Mouse (Mus musculus) heart, adult 9 months (tissue): ENCODE measurements at regions not wholly inside any gene's neighbourhood (a gene's known extent, or its start where the extent isn't known, plus 50 kb on each side); places are given as distances from the start of the nearest gene placed in this dataset.

Experiments
- DNase-seq, 2 experiments: peaks; one replicate each; pipeline ENCODE4 v3.0.0; 2022; ENCODE audit warnings: low spot score in 2 of 2

DNA sequence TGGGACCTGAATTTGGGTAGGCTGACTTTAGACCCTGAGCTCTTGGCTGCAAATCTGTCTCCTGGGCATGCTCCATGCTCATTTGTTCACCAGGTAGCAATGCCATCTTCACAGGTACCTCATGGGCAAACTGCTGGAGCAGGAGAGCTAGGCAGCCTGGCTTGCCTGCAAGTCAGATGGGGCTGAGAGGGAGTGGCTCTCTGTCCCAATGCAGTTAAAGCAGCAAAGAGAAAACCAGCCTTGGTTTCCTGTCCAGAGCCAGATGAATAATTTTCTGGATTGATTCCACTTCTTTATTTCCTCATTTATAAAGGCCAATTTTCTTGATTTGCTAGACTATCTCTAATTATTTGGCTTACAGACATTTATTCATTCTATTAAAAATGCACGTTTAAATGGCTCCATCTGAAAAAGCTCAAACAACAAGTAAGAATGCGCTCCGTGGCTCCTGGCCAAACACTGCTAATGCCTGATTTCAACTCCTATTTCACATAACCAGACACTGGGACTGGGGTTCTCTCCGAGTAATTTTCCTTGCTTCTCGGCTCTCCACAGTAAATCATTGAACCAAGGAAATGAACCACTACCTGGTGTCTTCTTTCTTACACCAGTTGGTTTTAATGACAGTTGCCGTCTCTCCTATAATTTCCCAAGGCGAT, 60.5 kb downstream of the Rsl24d1 start:
- no peak for DNase-seq

DNA sequence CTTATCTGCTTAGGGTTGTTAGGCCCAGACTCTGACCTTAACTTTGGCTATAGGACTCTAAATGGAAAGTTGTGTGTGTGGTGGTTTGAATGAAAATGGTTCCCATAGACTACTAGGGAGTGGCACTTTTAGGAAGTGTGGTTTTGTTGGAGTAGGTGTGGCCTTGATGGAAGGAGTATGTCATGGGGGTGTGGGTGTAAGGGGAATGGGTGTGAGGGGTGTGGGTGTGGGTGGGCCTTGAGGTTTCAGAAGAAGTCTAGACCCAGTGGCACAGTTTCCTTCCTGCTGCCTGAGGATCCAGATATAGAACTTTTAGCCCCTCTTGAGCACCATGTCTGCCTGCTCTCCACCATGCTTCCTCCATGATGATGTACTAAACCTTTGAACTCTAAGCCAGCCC, 63.4 kb downstream of the Rsl24d1 start:
- DNase-seq = no peak

DNA sequence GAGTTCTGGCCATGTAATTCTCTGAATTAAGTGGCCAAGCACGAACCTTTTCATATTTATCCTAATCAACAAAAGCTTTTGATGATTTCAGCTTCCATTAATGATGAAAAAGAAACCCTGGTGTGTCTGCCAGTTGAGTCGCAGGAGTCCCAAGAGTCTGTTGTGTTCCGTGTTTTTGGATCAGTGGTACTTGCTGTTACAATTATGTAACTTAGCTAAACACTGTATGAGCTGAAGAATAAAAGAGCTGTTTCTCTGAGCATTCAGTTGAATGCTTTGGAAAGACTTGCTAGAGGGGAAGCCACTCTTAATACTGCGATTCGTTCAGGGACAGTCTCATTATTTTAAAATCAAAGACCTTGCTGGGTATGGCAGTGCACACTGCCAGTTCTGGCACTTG, 70.1 kb downstream of the Rsl24d1 start:
- peak in 1 of 2 experiments; percentile 15 for DNase-seq

DNA sequence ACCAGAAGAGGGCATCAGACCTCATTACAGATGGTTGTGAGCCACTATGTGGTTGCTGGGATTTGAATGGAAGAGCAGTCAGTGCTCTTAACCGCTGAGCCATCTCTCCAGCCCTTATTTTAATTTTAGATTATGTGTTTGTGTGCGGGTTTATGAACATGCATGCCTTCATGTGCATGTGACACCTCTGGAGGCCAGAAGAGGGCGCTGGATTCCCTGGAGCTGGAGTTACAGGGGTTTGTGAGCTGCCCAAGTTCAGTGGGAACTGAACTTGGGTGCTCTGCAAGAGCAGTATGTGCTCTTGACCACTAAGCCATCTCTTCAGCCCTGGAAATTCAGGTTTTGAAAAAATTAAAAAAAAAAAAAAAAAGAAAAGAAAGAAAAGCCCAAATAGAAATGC, 71.7 kb downstream of the Rsl24d1 start:
- no peak for DNase-seq

- no peak for DNase-seq
Observed at GRCm38 (mm10) chr9:73192271-73192785, 79.1 kb downstream of the Rsl24d1 start.

GRCm38 (mm10) chr9:73198261-73199085, 85.2 kb downstream of the Rsl24d1 start:
- no peak for DNase-seq

DNA sequence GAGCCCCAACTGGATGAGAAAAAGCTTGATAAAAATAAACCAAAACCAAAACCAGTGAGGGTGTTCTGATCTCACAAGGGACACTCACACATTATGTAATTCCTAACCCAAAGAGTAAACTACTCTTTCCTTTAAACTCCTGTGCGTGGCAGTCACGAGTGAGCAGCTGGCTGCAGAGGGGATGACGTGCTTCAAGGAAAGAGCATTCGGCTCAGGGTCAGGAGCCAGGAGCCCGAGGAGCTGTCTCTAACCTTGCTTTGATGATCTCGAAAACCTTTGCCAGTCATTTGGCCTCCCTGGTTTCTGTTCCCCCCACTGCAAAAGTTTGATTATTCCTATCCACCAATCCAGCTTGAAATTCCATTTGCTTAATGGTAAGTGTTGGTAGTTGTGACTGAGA, 109.9 kb downstream of the Rsl24d1 start:
- DNase-seq = no peak

GRCm38 (mm10) chr9:73240188-73240587, 127.0 kb downstream of the Rsl24d1 start:
- DNase-seq = no peak

DNA sequence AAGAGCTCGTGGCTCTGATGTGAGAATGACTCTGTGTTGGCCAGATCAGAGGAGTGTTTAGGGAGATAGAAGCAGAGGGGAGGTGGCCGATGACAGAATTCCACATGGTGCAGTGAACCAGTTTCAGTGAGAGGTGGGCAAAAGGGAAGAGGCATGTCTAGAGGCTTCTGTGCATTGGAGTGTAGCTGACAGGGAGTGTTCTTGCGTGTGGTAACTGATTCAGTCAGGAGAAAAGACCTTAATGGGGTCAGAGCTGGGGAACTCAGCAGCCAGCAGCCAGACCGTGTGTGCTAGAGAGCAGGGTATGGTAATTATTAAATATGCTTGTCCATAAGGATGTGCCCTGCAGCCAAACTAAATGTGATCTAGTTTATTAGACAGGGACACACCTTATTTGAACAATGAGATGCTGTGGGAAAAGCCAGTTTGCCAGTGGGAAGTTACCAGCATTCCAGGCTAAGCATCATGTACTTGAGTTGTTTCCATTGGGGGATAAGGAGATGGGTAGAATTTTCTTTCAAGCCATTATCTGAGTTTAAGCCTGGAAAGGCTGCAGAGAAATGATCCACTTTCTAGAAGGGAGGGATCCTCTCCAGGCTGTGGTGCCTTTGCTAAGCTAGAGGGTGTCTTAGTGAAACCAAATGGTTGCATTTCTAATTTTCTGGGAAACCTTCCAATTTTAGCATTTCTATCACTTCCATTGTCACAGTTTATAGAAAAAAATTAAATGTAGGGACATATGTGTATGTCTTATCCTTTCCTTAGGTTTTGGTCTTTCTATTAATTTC, 129.5 kb downstream of the Rsl24d1 start:
- DNase-seq = no peak

DNA sequence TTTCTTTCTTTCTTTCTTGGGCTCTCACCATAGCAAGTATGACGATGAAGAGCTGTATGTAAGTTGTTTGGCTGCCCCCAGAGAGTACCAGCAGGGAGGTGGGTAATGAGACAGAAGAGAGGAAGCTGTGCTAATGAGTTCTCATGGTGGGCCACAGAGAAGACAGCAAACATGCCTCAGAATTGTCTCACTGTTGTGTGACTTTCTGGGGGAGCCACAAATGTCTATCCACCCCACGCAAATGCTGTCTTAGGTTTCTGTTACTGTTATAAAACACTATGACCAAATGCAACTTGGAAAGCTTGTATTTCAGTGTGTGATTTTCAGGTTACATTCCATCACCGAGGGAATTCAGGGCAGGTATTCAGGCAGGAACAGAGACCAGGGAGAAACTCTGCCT, 131.0 kb downstream of the Rsl24d1 start:
- no peak for DNase-seq

DNA sequence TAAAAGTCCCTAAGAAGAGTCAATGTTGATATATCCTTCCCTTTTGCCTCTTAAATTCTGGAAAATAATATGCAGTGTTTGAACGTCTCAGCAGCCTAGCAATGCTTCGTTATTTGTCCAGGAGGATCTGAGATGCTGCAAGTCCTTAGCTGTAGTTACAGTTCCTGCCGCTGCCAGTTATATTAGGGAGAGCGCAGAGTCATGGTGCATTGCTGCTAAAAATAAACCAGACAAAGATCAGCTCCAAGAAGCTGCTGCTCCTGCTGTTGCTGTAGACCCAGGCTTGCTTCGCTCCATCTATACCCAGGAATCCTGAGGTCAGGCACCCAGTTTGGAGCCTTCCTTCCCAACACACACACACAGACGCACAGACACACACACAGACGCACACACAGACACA, 132.3 kb downstream of the Rsl24d1 start:
- DNase-seq = no peak

DNA sequence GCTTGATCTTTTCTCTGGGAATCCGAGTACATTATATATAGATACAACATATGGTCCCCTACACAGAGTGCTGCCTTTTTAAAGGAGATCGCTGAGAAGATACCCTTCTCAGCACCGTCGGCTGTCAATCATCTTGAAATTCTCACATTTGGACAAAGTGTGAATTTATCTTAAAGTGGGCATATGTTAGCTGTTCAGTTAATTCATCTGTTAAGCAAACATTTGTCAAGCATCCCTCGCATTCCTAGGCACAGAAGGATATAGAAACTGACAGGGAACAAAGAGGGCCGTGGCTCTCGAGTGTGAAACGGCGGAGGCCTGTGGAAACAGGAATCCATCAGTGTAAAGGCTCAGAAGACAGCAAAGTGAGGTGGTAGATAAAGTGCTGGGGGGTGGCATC, 144.9 kb downstream of the Rsl24d1 start:
- DNase-seq = no peak

DNA sequence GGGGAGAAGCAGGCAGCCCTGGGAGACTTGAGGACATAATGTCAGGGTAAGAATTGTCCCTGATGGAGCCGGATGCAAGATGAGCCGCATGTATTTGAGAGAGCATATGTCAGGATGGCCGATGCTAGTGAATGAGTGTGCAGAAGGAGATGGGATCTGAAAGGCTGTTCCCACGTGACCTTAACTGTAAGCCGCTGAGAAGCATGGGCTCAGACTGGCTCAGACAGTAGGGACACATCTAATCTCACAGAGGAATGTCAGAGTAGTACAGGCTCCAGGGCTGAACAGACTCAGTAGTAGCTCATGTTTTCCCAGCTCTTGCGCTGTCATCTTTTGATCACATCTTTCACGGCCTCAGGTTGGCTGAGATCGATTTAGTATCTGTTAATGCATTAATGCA, 145.4 kb downstream of the Rsl24d1 start:
- no peak for DNase-seq

DNA sequence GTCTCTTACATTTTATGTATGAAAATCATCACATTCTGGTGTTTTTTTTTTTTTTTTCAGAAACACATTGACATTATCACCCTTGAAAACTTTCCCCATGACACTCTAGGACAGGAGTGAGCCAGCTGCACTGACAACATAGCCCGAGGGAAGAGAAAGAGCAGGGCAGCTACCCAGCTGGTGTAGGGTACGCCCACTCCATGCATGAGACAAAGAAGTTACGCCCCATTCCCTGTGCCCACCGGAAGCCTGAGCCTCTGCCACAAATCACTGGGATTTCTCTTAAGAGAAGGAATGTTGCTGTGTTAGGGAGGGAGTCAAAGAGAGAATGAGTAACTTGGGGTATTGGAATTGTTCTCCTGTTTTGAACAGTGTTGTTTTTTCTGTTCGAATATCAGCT, 149.5 kb downstream of the Rsl24d1 start:
- no peak for DNase-seq

DNA sequence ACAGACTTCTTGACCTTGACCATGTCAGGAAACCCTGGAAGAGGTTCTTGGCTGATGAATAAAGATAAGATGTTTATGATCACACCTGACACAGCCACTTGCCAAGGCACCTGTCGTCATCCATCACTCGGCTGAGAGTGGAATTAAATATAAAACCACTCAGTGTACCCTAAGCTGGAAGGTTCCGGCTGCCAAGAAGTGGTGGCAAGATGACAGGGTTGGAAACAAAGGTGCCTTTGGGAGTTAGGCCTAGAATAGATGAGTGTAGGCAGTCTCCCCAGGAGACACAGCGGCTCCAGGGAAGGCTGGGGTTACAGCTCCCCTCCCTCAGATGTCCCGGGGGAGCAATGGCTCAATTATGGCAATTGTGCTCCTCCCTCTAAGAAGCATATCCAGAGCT, 157.0 kb downstream of the Rsl24d1 start:
- DNase-seq = no peak

DNA sequence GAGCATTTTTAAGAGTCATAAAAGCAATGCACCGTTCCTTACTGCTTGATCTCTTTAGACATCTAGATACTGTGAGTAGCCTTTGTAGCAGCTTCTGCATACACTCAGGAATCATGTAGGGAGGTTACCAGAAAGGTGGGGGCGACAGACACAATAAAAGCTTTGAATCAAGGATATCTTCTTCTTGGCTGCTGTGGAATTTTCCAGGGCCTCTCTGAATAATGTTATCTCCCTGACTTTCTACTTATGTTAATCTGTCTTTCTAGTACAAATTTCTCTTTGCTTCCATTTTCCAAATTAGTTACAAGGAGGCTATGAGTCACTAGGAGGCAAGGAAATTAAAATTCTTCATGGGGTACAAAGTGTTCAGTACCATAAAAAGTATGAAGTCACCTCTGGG, 159.4 kb downstream of the Rsl24d1 start:
- DNase-seq = no peak

DNA sequence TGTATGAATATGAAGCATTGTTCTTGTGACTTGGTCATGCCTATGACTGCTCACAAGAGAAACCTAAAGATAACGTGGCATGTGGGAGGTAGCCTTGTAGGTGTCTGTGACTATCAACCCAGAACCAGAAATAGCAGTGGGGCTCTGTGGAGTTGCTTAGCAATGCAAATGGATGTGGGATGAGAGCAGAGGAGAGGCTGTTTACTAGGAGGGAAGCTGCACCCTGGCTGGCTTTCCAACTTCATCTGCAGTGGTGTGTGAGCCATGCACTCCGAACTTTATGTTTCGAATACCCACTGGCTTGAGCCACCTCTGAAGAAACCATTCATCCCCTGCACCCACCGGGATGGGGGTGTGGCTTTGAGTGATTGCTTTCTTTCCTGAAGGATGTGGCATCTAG, 160.5 kb downstream of the Rsl24d1 start:
- DNase-seq = no peak

DNA sequence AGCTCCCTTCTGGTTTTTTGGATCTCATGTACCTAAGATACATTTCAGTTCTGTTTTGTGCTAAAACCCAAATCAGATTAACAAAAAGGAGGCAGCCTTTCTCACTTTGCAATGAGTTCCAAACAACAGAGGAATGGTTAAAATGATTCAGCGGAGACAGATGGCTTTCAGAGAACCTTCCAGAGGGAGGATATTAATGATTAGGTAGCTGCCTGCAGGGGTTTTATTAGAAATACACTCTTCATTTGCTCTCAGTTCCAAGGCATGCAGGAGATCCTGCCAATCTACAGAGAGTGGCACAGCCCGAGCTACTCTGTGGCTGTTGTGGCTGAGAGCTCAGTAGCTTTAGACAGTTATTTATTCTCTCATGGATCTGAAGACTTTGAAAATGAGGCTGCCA, 162.4 kb downstream of the Rsl24d1 start:
- DNase-seq = no peak

DNA sequence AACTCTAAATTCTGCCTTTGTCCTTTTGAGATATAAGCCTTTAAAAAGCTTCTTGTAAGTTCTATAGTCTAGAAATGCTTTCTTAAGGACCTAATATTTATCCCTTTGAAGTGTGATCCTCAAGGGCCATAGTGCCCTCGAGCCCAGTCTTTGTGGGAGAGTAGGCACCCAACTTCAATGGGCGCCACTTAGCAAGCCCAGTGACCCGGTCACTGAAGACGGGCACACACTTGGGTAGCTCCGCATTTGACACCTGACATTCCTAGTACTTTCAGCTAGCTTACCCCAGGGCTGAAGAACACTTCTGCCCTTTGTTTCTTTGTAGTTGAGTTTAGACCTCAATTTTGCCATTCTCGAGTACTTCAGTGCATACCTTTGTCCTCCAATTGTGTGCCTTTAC, 182.1 kb downstream of the Rsl24d1 start:
- DNase-seq = no peak

DNA sequence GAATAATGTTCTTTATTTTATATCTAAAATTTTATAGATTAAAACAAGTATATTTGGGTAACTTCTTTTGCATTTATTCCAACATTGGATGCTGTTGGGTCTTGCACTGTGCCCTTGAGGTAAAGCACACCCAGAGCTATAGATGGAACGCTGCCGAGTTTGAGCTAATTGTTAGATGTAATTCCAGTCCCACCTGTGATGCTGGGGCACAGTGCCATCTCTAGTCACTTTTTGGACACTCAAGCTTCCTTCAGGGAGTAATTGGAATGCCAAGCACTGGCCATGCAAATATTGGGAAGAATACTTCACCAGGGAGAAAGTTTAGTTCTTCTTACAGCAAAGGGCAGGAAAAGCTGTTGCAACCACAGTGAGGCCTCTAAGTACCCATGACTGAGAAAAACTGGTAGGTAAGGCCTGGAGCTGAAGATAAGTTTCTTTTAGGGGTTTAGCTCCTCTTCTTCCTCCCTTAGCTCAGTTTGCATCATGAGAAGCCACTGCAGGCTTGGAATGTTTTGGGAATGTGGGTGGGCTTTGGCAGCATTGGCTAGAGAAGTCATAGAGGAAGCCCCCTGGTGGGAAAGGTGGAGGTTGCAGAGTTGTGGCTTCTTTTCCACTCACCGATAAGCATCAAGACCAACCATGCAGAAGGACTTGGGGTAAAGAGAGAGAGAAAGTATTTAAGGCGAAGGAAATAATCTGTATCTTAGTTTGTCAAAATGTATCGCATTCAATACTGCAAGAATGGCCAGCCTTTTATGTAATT, 189.1 kb downstream of the Rsl24d1 start:
- DNase-seq = no peak

GRCm38 (mm10) chr9:73317048-73317447, 203.8 kb downstream of the Rsl24d1 start:
- DNase-seq = no peak
